Mouse (Mus musculus): Measurements from ENCODE around the gene Fgd5. TPM values are rescaled to one million over a fixed set of nuclear protein-coding genes. Genes with fewer than 3 reads are reported as not detected.
"Not testable (repeated sequence)": the region's sequence is repeated elsewhere in the genome, so short reads cannot be mapped to it uniquely, and the experiment has no call there.

Fgd5 gene
- total RNA-seq, 2 experiments from 2014 or later, result 31.9 to 32.4 TPM

- DNase-seq, result peak; percentile 15 to 22
- intact Hi-C loops (cut with DNase I), result no loop called here
Measured at GRCm38 (mm10) chr6:92061725-92062124, 83.0 kb downstream of the Fgd5 start.

GRCm38 (mm10) chr6:92063452-92063851 lies 84.8 kb downstream of the Fgd5 start:
- DNase-seq, result no peak
- intact Hi-C loops (cut with DNase I), result no loop called here

GRCm38 (mm10) chr6:92064101-92064500 lies 85.4 kb downstream of the Fgd5 start:
- no peak for DNase-seq
- intact Hi-C loops (cut with DNase I), result loop anchor here (1.0 kb wide), 1 partner anchor 82 kb away; no protein-coding TSS in a partner anchor

GRCm38 (mm10) chr6:92065721-92066496 lies 87.2 kb downstream of the Fgd5 start:
- peak; percentile 61 to 74 for DNase-seq
- intact Hi-C loops (cut with DNase I), result loop anchor here (5.0 kb wide), 2 partner anchors 201 to 289 kb away; no protein-coding TSS in a partner anchor

- peak; percentile 79 to 86 for DNase-seq
- intact Hi-C loops (cut with DNase I), result loop anchor here (1.0 to 5.0 kb wide), 3 partner anchors 166 to 290 kb away; no protein-coding TSS in a partner anchor
Measured at GRCm38 (mm10) chr6:92067146-92067790, 88.6 kb downstream of the Fgd5 start.

- DNase-seq, result peak in 1 of 2 experiments; percentile 24
- intact Hi-C loops (cut with DNase I), result no loop called here
Measured at GRCm38 (mm10) chr6:92071121-92071839, 92.6 kb downstream of the Fgd5 start.

- no peak for DNase-seq
- intact Hi-C loops (cut with DNase I), result no loop called here
Measured at GRCm38 (mm10) chr6:92080730-92081129, 102.1 kb downstream of the Fgd5 start.

- DNase-seq, result no peak
- intact Hi-C loops (cut with DNase I), result no loop called here
Measured at GRCm38 (mm10) chr6:92082756-92083155, 104.1 kb downstream of the Fgd5 start.

- DNase-seq, result no peak
- intact Hi-C loops (cut with DNase I), result no loop called here
Measured at GRCm38 (mm10) chr6:92084932-92085331, 106.3 kb downstream of the Fgd5 start.

- DNase-seq; intact Hi-C loops (cut with DNase I): not testable (repeated sequence)
Measured at GRCm38 (mm10) chr6:92089141-92089540, 110.5 kb downstream of the Fgd5 start.

- DNase-seq, result no peak
- intact Hi-C loops (cut with DNase I), result no loop called here
Measured at GRCm38 (mm10) chr6:92089982-92090381, 111.3 kb downstream of the Fgd5 start.

GRCm38 (mm10) chr6:92090497-92090896 lies 111.8 kb downstream of the Fgd5 start:
- no peak for DNase-seq
- intact Hi-C loops (cut with DNase I), result no loop called here

GRCm38 (mm10) chr6:92091130-92091591 lies 112.5 kb downstream of the Fgd5 start, which contains the start of gene Nr2c2:
Gene Nr2c2, plus strand, starts transcription at chr6:92091390.
- intact Hi-C loops (cut with DNase I), result no loop called here
- DNase-seq, result peak; percentile 89 to 91

GRCm38 (mm10) chr6:92091767-92092489 lies 113.2 kb downstream of the Fgd5 start:
- intact Hi-C loops (cut with DNase I), result no loop called here
- DNase-seq, result peak; percentile 100

GRCm38 (mm10) chr6:92092737-92093136 lies 114.1 kb downstream of the Fgd5 start:
- intact Hi-C loops (cut with DNase I), result no loop called here
- DNase-seq, result no peak

GRCm38 (mm10) chr6:92093869-92094268 lies 115.2 kb downstream of the Fgd5 start:
- intact Hi-C loops (cut with DNase I), result no loop called here

GRCm38 (mm10) chr6:92100679-92101360 lies 122.1 kb downstream of the Fgd5 start:
- intact Hi-C loops (cut with DNase I), result loop anchor here (5.0 kb wide), 1 partner anchor 36 kb away; no protein-coding TSS in a partner anchor
- DNase-seq, result no peak

More at GRCm38 (mm10) chr6:92093869-92094268, 115.2 kb downstream of the Fgd5 start:
- DNase-seq, result no peak

- intact Hi-C loops (cut with DNase I), result no loop called here
- DNase-seq, result no peak
Measured at GRCm38 (mm10) chr6:92124547-92124946, 145.9 kb downstream of the Fgd5 start.
